Mouse (Mus musculus): ENCODE results near the gene Gpx3. TPM values are rescaled to one million over a fixed set of nuclear protein-coding genes. Genes with fewer than 3 reads are reported as not detected.
A peak's percentile ranks its signal among the peaks of the same experiment; 100 is the strongest.
"Not testable (repeated sequence)": the region's sequence is repeated elsewhere in the genome, so short reads cannot be mapped to it uniquely, and the experiment has no call there.

Gpx3 gene
- total RNA-seq, 2 experiments from 2014 or later: 8.6 to 10.3 TPM

DNA sequence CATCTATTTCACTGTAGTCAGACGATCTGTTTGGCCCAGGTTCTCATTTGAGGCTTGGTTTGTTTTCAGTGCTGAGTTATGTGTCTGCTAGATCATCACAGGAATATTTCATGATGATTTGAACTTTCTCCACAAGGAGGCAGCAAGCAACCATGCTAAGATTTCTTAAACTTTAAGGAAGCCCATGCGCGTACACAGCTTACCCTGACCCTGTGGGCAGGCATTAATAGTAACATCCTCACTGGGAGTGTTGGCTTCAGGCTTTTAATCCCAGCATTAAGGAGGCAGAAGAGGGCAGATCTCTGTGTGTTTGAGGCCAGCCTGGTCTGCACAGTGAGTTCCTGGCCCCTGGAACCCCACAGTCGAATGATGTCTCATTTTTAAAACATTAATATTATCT is 22.8 kb upstream of the Gpx3 start:
- DNase-seq (ENCODE audit: low spot score in 2 of 2): peak; percentile 46 to 47

DNA sequence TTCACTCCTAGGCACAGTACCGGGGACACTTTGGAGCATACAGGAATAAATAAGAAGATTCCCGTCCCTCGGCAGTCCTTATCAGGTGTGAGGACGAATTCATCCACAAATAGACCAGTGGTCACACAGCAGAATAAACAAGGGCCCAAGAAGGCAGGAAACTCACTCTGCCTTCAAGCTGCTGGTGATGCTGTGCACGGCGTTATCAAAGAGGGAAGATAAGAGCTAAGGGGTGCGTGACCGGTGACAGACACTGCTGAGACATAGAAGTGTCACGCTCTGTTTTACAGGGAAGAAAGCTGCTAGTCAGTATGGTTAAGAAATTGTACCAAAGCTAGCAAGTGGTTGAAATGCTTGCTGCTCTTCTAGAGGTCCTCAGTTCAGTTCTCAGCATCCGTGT is 22.3 kb upstream of the Gpx3 start:
- DNase-seq (ENCODE audit: low spot score in 2 of 2): no peak

DNA sequence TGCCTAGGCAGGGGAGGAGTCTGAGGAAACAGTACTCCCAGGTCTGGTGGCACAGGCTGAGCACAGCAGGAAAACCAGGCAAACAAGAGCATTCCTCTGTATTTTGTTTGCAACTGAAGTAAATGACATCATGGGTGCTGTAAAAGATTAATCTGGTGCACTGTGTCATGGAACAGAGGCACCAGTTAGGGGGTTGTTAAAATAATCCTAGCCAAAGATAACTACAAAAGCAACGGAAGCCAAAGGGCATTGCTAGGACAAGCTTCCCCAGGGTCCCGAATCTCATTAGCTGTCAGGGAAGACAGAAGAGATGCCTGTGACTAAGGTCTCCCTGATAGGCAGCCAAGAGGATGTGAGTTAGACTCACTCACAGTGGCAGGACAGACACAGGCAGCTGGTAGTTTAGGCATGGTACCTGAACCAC is 21.2 kb upstream of the Gpx3 start:
- DNase-seq (ENCODE audit: low spot score in 2 of 2): no peak

DNA sequence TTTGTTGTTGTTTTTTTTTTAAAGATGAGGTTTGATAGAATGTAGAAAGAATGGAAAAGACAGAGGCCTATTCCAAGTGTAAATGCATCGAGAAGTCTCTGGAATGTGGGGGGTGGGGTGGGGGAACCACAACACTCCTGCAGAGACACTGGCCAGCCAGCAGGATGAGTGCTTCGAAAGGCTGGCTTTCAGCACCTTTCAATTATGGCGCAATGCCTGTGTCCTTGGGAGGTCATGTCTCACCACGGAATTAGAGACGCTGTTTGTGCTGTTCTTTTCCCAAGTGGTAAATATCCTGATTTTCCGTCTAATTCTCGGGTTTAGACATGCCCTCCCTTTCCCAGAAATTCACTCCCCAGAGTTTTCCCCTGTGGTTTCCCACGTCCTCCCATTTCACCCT is 19.6 kb upstream of the Gpx3 start:
- DNase-seq (ENCODE audit: low spot score in 2 of 2): no peak

DNA sequence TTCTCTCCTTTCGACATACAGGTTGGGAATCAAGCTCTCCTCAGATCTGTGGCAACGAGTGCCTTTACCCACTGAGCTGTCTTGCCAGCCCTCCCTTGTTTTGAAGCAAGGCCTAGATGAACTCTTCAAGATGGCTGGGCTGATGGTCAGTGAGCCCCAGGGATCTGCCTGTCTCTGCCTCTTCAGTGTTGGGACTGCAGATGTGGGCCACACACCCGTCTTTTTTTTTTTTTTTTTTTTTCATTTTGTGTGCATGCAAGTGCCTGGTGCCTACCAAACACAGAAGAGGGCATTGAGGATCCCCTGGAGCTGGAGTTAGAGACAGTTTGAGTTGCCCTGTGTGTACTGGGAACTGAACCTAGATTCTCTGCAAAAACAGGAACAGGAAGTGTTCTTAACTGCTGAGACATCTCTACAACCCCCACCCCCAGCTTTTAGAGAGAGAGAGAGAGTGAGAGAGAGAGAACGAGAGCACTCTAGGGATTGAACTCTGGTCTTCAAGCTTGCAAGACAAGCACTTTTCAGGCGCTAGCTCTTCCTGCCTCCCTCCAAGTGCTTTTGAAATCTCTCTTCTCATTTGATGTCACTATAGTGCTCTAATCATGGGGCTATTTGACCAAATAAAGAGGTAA is 17.9 kb upstream of the Gpx3 start:
- no peak for DNase-seq (ENCODE audit: low spot score in 2 of 2)

DNA sequence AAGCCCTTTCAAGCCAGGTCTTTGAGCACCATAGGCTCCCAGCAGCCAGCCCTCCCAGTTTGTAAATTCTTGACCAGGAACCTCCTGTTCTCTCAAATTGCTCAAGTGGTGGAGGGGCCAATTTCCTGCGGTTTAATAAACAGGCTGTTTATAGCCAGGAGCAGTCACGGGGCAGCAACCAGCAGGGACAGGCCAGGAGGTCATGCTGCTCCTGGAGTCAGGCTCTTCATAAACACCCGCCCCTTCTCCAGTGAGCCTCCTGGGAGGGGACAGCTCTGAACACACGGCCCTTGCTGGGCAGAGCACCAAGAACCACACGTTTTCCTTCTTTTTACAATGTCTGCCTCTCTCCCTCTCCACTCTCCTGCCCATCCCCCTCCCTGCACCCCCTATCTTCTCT is 17.3 kb upstream of the Gpx3 start:
- DNase-seq (ENCODE audit: low spot score in 2 of 2): no peak

DNA sequence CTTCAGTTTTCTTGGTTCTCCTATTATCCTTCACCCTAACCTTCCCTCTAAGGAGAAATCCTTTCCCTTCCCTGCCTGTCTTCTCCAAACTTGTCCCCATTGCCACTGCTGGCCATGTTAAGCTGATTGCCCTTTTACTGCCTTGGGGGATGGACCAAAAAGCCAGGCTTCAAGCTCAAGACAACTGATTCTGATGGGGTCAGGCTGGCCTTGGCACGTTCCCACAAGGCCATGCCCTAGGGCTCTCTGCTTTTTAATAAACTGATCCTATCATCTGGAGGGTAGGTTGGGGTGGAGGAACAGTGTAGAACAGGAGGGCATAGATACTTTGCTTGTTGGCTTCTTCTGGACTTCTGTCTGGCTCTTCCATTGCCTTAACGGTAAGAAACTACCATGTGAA is 16.8 kb upstream of the Gpx3 start:
- no peak for DNase-seq (ENCODE audit: low spot score in 2 of 2)

DNA sequence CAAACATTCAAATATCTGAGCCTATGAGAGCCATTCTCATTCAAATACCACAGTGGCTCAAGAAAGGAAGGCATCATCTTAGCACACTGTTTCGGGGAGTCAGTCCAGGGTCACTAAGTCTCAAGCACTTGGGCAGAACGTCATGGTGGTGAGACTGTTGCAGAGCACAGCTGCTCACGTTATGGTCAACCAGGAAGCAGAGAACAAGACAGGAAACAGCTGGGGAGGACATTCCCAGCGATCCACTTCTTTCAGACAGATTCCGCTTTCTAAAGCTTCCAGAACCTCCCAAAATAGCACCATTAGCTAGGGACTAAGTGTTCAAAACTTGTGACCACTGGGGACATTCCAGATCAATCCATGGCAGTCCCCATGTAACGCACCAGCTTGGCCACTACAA is 14.3 kb upstream of the Gpx3 start:
- no peak for DNase-seq (ENCODE audit: low spot score in 2 of 2)

DNA sequence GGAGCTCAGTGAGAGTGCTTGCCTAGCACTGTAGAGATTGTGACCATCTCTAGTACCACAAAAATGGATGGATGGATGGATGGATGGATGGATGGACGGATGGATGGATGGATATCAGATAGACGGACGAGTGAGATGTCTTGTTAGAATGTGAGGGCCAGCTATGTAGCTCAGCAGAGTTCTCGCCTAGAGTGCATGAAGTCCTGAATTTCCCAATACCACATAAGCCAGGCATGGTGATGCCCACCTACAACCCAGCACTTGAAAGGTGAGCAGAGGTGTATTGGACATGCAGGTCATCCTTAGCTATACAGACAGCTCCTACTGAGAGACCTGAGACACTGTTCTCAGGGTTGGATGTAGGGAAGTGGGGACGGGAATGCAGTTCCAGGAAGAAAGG is 10.9 kb upstream of the Gpx3 start:
- DNase-seq (ENCODE audit: low spot score in 2 of 2): no peak

DNA sequence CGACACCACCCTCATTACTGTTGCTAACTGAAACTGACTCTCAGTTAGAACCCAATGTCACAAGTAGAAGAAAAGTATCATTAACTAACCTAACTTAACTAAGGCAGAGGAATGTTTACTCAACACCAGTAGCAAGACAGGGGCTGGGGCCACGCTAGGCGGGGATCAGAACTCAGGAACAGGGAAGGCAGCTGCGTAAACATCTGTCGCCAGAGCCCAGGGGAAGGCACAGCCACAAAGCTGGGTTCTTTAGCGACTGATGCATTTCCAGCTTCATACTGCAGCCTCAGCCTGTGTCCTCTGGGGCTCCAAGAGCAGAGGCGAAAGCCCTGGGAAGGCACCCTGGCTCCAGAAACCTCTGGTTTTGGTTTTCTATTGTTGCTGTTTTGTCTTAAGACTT is 10.2 kb upstream of the Gpx3 start:
- DNase-seq (ENCODE audit: low spot score in 2 of 2): no peak

DNA sequence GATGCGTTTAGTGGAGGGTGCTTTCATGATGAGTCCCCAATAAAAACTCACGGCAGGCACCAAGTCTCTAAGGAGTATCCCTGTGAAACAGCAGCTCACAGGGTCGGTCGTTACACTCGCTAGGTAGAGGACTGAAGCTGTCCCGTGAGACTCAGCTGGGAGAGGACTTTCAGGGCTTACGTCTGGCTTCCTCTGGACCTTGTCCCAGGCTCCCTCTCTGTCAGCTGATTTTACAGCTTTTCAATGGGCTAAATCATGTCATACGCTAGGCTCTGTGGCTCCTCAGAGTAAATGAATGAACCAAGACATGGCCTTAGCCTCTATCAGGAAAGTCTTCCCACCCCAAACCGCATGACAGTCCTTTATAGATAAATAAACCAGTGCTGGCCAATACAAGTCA is 7.7 kb upstream of the Gpx3 start:
- no peak for DNase-seq (ENCODE audit: low spot score in 2 of 2)

DNA sequence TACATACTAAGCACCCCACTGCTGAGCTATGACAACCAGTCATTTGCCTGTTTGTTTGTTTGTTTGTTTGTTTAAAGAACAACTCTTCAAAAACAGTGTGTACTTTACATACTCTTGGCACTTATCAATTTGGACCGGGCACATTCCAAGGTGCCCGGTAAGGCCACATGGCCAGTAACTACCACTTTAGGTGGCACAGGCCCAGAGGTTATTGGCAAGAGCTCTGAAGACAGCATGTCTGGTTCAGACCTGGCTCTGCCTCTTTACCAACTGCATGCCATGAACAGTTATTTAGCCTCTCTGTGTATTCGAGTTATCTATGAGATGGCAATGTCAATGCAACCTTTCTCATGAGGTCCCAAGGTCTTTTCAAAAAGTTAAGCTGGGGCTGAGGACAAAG is 5.6 kb upstream of the Gpx3 start:
- not testable (repeated sequence) for DNase-seq (ENCODE audit: low spot score in 2 of 2)

DNA sequence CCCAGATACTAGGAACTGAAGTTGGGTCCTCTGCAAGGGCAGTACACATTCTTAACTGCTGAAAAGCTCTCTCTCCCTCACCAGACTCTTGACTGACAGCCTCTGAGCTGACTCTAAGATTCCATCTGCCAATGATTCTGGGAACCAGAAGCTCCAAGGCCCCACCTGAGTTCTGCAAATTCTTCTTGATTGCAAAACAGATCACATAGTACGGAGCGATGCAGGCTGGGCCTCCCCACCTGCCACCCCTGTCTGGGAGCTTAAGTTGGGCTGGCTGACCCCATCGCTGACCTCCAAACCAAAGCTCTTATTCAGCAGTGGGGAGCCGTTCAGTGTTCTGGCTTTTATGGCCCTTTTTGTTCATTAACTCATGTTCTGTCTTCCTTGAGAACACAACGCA is 4.8 kb upstream of the Gpx3 start:
- DNase-seq (ENCODE audit: low spot score in 2 of 2): no peak

DNA sequence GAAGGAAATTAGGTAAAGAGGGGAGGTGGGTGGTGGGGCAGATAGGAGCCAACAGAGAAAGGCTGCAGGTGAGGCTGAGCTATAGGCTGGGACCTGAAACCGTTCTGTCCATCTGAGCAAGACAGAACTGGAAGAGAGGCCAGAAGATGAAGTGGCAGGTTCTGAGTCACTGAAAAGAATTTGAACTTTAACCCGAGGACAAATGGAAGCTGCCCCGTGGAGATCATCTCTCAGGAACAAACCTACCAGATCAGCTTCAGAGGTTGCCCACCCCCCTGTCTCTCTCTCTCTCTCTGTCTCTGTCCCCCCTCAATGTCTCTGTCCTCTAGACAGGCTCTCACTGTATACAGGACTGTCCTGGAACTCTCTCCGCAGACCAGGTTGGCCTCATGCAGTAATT is 2.6 kb upstream of the Gpx3 start:
- DNase-seq (ENCODE audit: low spot score in 2 of 2): no peak

DNA sequence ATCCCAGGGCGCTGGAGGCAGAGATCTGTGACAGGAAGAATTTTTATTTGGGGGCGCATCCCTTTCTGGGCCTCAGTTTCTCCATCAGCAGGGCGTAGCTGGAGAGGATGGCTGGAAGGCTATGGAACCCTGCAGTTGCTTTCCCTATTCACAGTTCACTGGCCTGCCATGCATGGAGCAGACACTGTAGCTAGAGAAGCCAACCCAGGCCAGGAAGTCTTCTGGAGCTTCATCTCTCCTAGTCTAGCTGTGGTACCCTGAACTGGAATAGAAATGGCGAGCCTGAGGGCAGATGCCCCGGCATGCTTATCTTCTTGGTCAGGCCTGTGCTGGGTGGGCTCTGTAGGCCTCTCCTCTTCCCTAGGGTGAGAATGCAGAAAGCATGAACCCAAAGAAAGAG is 1.1 kb downstream of the Gpx3 start:
- DNase-seq (ENCODE audit: low spot score in 2 of 2): no peak

DNA sequence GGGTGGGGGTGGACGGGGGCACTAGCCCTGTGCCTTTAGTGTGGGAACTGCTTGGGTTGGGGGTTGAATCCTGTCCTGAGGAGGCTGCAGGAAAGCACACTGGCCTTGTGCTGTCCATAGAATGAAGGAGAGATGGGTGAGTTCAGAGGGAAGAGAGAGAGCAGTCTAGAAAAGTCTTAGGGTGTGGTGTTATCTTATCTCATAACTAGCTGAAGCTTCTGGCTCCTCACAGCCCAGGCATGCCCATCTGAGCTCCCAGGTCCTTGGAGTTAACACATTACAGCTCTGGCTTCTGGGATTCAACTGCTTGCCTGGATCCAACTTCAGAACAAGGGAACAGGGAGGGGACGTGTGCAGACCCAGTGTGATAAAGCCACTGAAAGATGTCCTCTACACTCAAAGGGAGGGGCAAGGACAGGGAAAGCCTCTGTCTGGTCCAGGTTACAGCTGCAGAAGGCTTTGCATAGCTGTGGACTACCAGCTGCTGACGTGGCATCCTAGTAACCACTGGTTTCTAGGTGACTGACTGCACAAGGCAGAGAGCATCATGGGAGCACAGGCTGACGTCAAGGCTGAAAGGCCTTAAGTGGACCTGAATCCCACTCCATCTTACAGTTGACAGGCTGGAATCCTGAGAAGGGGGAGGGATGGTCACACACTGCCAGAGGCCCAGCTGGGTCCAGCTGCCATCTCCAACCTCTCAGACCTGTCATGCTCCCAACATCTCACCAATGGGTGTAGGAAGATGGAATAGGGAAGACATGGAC is 1.9 kb downstream of the Gpx3 start:
- DNase-seq (ENCODE audit: low spot score in 2 of 2): no peak

DNA sequence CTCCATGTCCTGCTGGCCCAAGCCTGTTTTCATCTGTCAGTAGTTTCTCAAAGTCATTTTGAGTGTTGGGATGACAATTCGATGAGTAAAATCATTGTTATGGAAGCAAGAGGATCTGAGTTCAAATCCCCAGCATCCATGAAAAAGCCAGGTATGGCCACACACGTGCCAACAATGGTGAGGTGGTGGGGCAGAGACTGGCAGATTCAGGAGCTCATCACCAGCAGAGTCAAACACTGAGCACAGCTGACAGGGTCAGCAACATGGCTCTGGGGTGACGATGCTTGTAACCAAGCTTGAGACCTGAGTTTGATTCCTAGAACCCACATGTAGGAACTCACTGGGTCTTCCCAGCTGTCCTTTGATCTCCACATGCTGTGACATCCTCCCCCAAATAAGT is 2.8 kb downstream of the Gpx3 start:
- DNase-seq (ENCODE audit: low spot score in 2 of 2): no peak

DNA sequence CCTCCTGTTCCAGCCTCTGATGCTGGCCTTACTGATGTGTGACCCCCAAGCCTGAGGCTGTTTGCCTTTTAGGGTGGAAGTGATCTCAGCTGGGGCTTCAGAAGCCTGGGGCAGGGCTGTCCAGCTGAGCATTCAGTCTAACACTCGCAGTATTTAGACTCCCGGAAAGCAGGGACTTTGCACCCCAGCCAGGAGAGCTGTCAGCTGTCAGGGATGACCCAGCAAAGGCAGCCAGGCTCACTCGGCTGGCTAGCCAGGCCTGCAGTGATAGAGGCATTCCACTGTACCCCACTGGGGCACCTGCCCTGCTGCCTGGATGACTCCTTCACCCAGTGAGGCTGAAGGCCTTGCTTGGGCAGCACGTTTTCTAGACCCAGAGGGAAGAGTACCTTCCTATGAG is 3.7 kb downstream of the Gpx3 start:
- DNase-seq (ENCODE audit: low spot score in 2 of 2): no peak

DNA sequence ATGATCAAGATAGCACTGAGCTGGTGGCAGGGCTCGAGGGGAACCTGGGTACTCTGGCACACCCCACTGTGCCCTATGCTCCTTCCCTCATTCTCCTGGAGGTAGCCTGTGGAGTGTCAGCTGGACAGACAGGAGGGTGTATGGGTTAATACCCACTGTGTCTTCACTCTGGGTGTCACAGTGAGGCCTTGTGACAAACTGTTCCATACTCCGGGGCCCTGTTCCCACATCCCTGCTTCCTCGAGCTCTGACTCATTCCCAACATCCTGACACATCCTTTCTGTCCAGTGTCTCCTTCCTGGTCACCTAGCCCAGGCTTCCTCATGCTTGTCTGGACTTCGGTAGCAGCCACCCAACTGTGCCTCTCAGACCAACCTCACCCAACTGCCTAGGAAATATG is 4.2 kb downstream of the Gpx3 start:
- DNase-seq (ENCODE audit: low spot score in 2 of 2): no peak

DNA sequence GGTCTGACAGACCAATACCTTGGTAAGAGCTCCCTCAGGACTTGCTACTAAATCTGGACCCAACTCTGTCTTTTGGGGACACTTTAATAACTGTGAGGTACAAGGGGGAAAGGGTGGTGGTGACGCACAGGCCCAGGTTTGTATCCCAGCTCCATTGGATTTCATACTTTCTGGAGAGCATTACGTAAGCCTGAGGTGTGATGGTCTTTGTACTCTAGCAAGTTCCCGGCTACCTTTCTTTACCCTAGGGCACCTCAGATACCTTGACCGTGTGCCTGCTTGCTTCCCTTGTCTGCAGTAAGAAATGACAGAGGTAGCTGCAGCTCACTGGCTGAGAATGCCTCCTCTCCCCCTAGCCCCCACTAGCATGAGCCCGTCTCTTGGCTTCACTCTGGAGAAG is 5.0 kb downstream of the Gpx3 start:
- no peak for DNase-seq (ENCODE audit: low spot score in 2 of 2)

DNA sequence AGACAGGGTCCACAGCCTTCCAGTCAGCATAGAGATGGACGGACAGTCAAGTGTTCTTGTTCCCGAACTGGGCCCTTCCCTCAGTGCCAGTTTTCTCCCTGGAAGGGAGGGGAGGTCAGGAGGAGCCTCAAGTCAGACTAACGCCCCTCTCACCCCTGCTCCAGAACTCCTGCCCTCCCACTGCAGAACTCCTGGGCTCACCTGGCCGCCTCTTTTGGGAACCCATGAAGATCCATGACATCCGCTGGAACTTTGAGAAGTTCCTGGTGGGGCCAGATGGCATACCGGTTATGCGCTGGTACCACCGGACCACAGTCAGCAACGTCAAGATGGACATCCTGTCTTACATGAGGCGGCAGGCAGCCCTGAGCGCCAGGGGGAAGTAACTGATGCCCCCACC is 7.0 kb downstream of the Gpx3 start:
- no peak for DNase-seq (ENCODE audit: low spot score in 2 of 2)

DNA sequence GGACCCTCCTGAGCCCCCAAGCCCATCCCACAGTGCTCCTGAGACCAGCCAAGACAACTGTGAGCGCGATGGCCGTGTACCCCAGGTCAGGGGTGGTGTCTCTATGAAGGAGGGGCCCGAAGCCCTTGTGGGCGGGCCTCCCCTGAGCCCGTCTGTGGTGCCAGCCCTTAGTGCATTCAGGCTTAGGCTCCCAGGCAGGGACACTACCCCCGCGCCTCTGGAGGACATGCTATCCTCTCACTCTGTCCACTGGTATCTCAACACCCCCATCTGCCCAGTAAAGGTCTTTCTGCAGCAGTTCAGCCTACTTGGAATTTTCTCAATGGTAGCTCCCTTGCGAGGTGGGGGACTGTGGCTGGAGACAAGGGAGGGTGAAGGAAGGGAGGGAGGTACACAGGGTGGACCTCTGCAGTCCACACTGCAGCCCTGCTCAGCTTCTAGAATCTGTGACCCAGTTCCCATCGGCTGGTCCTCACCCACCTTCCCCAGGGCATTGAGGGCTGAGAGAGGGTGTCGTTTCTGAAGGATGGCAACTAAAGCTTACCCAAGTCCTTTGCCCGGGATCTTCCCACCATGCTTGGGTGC is 7.9 kb downstream of the Gpx3 start:
- no peak for DNase-seq (ENCODE audit: low spot score in 2 of 2)

DNA sequence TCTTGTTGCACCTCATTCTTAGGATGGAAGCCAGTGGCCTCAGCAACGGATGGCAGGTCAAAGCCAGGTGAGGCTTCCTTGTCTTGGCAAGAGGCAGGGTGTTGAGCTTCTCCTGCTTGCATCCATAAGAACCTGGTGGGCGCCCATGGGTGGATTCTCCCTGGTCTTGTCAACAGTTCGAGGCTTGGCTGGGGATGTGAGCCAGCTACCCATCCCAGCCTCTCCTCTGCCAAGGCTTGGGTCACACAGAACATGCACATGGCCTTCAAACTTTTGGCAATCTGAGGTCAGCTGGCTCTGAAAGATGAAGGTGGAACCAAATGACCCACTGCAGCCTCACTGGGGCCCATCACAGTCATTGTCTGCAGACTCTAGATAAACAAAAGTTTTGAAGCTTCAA is 8.9 kb downstream of the Gpx3 start:
- no peak for DNase-seq (ENCODE audit: low spot score in 2 of 2)
